Comparison of ENCODE assay signal across 9 mouse cellular contexts in genomic region chr19:20361917-20362577, GRCm38 (mm10). TPM values are rescaled to one million over a fixed set of nuclear protein-coding genes. Genes with fewer than 3 reads are reported as not detected.
A peak's percentile ranks its signal among the peaks of the same experiment; 100 is the strongest.
DNase-seq lines count a peak whose midpoint lies in the region; ATAC-seq and TF ChIP-seq lines count a peak whose summit lies in the region.
"Had no signal": no experiment of that assay in that cellular context is flagged by ENCODE, and none has a peak within 500 bp of the region (broad histone marks: within the 10 kb centered on the region; RNA-seq: fewer than 3 reads in every experiment).

No protein-coding gene starts in this region.

- no peaks in the 10 kb centered on the region for H3K36me3 ChIP-seq in forebrain, postnatal 0 days (ENCODE audit: insufficient read depth)
- H3K36me3 ChIP-seq in midbrain, embryonic 13.5 days, result no peaks in the 10 kb centered on the region
- H3K36me3 ChIP-seq: liver, embryonic 13.5 days had no signal

- peak; percentile 79 for ATAC-seq in forebrain, postnatal 0 days
- peak; percentile 83 for ATAC-seq in midbrain, embryonic 13.5 days

- no peaks in the 10 kb centered on the region for H3K27me3 ChIP-seq in forebrain, postnatal 0 days (ENCODE audit: insufficient read depth, low read length)
- no peaks in the 10 kb centered on the region for H3K27me3 ChIP-seq in midbrain, embryonic 13.5 days
- H3K27me3 ChIP-seq: liver, embryonic 13.5 days had no signal

- peak; percentile 76 for TF ChIP-seq CTCF in forebrain, postnatal 0 days (IDR thresholded peaks at IDR 0.05; ENCODE audit: low read depth)

- DNase-seq in kidney, adult 9 months, result peak; percentile 18
- DNase-seq in kidney, adult 8-10 months, result no peak
- peak; percentile 39 for DNase-seq in MEL-GATA-1-ER (ENCODE audit: extremely low read depth, low read depth)
- peak; percentile 39 for DNase-seq in forebrain, postnatal 0 days
- DNase-seq in layer of hippocampus, adult 18-20 months (ENCODE audit: low spot score in 2 of 2), result no peak
- DNase-seq in adrenal gland, postnatal 10 days, result no peak
- DNase-seq in spleen, postnatal 14 days (ENCODE audit: low spot score in 2 of 2), result no peak
- DNase-seq: liver, embryonic 13.5 days had no signal

- no peak overlapping the region for H3K4me2 ChIP-seq in forebrain, postnatal 0 days (ENCODE audit: low read depth)
- H3K4me2 ChIP-seq in midbrain, embryonic 13.5 days (replicated peaks), result no peak overlapping the region
- H3K4me2 ChIP-seq: liver, embryonic 13.5 days had no signal

- H3K4me3 ChIP-seq in forebrain, postnatal 0 days (ENCODE audit: low read depth, low read length), result no peak overlapping the region
- no peak overlapping the region for H3K4me3 ChIP-seq in midbrain, embryonic 13.5 days (replicated peaks)
- H3K4me3 ChIP-seq: liver, embryonic 13.5 days had no signal

- WGBS in forebrain, postnatal 0 days, result 48% methylated on average over 2 of the region's 2 CpGs
- WGBS in midbrain, embryonic 13.5 days, result 50% methylated on average over 2 of the region's 2 CpGs

- no peaks in the 10 kb centered on the region for H3K9me3 ChIP-seq in forebrain, postnatal 0 days (ENCODE audit: low read length)
- H3K9me3 ChIP-seq in midbrain, embryonic 13.5 days, result no peaks in the 10 kb centered on the region
- H3K9me3 ChIP-seq: liver, embryonic 13.5 days had no signal

- no peak overlapping the region for H3K9ac ChIP-seq in forebrain, postnatal 0 days
- no peak overlapping the region for H3K9ac ChIP-seq in midbrain, embryonic 13.5 days (replicated peaks)
- H3K9ac ChIP-seq: liver, embryonic 13.5 days had no signal

- H3K4me1 ChIP-seq in forebrain, postnatal 0 days (ENCODE audit: insufficient read depth), result no peaks in the 10 kb centered on the region
- no peaks in the 10 kb centered on the region for H3K4me1 ChIP-seq in midbrain, embryonic 13.5 days (replicated peaks)
- H3K4me1 ChIP-seq: liver, embryonic 13.5 days had no signal

- H3K27ac ChIP-seq in forebrain, postnatal 0 days (ENCODE audit: low read depth, low read length), result no peak overlapping the region
- no peak overlapping the region for H3K27ac ChIP-seq in midbrain, embryonic 13.5 days
- H3K27ac ChIP-seq: liver, embryonic 13.5 days had no signal

RNA-seq across cellular contexts. Expression of gene Anxa1, which starts 28.7 kb away (rescaled TPM):
- total RNA-seq in forebrain, postnatal 0 days (2014; rRNA removed), result 5.8 and 7.0 TPM in 2 replicates
- 15.3 and 16.8 TPM in 2 replicates for polyA plus RNA-seq in forebrain, postnatal 0 days (2015; fragmentation: Nextera tagmentation; extraction: Ambion mirVana)
- polyA plus RNA-seq in midbrain, embryonic 13.5 days (2015; fragmentation: Nextera tagmentation; extraction: Ambion mirVana), result 3.0 and 5.6 TPM in 2 replicates
- total RNA-seq in layer of hippocampus, adult 18-20 months (2021), result 1 to 10 TPM; 1.4 to 2.5 TPM
- 10 to 100 TPM; 29.5 to 37.6 TPM for total RNA-seq in adrenal gland, postnatal 10 days (2021)

Comparison
In these comparisons a context has a peak if more than half of its experiments do, and no peak if none do; other contexts are left out.
1. DNase-seq: peak in kidney, adult 9 months (single experiment), MEL-GATA-1-ER (single experiment) and forebrain, postnatal 0 days (single experiment); none in kidney, adult 8-10 months (0 of 2), layer of hippocampus, adult 18-20 months (0 of 2), adrenal gland, postnatal 10 days (single experiment) and spleen, postnatal 14 days (0 of 2).